Mouse (Mus musculus): ENCODE measurements around the gene Aqp3.

DNA sequence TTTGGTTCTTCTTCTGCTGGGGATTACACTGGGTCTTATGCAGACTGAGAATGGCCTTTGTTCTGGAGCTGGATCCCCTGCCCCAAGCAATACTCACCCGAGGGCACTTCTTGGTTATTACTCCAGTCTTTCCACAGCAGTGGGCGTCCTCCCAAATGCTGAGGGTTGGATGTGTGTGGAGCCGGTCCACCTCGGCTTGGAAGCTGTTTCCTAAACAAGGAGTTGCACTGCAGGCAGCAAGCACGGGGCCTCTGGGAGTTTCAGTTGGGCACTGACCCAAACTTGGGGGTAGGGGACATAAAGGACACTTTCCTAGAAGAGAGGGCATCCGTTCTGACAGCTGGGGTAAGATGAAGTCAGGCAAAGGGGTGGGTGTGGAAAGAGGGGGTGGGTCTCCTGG, 23.5 kb downstream of the Aqp3 start:
- TF ChIP-seq CTCF (IDR thresholded peaks at IDR 0.05; ENCODE audit: control insufficient read depth, insufficient read depth, insufficient replicate concordance, low read depth, low read length) (no peak), POLR2A (IDR thresholded peaks at IDR 0.05; ENCODE audit: control insufficient read depth, low read depth, low read length) (no peak)
